Mouse (Mus musculus): ENCODE measurements around the gene Ttc14. TPM values are rescaled to one million over a fixed set of nuclear protein-coding genes. Genes with fewer than 3 reads are reported as not detected.

Ttc14 gene
- total RNA-seq (2014; rRNA removed; ENCODE audit: low replicate concordance) (19.7 and 30.5 TPM in 2 replicates), polyA plus RNA-seq (2015; fragmentation: Nextera tagmentation; extraction: Ambion mirVana) (27.4 and 29.2 TPM in 2 replicates)

GRCm38 (mm10) chr3:33799617-33800512, at the start of gene Ttc14:
TSS of gene Ttc14 (plus strand) at chr3:33799832.
- peak within 1 kb of the TSS; percentile 100 for H3K4me3 ChIP-seq (ENCODE audit: low read depth, low read length)
- no peaks in the 10 kb centered on the region for H3K27me3 ChIP-seq (ENCODE audit: control insufficient read depth, insufficient read depth, low read length)
- DNase-seq (ENCODE audit: low spot score) (peak; percentile 96), ATAC-seq (ENCODE audit: insufficient read depth, low read depth) (peak; percentile 99)
- H3K9ac ChIP-seq (replicated peaks; ENCODE audit: low read depth, low read length) = peak within 1 kb of the TSS; percentile 99
- TF ChIP-seq EP300 (IDR thresholded peaks at IDR 0.05; ENCODE audit: low read depth) (peak; percentile 99), CTCF (IDR thresholded peaks at IDR 0.05; ENCODE audit: low read depth) (peak; percentile 31; the same call in 1 of the 2 replicates)
- H3K4me1 ChIP-seq (ENCODE audit: control insufficient read depth, insufficient read depth) = no peaks in the 10 kb centered on the region; the same call in 1 of the 2 replicates
- peaks cover 12% of the 10 kb centered on the region for H3K36me3 ChIP-seq (replicated peaks; ENCODE audit: control insufficient read depth, insufficient read depth, low read length)
- peak within 1 kb of the TSS; percentile 89 for H3K4me2 ChIP-seq (ENCODE audit: low read depth, low read length)
- no peaks in the 10 kb centered on the region for H3K9me3 ChIP-seq (replicated peaks; ENCODE audit: control insufficient read depth, low read length)
- under 1% methylated on average over 88 of the region's 90 CpGs for WGBS
- H3K27ac ChIP-seq (ENCODE audit: low read depth) = peak within 1 kb of the TSS; percentile 99

- Histone ChIP-seq H3K9me3 (replicated peaks; ENCODE audit: control insufficient read depth, low read length) (no peaks in the 10 kb centered on the region), H3K4me1 (ENCODE audit: control insufficient read depth, insufficient read depth) (no peaks in the 10 kb centered on the region), H3K4me2 (ENCODE audit: low read depth, low read length) (no peak overlapping the region), H3K36me3 (replicated peaks; ENCODE audit: control insufficient read depth, insufficient read depth, low read length) (no peaks in the 10 kb centered on the region), H3K4me3 (ENCODE audit: low read depth, low read length) (no peak overlapping the region), H3K9ac (replicated peaks; ENCODE audit: low read depth, low read length) (no peak overlapping the region), H3K27ac (ENCODE audit: low read depth) (no peak overlapping the region), H3K27me3 (ENCODE audit: control insufficient read depth, insufficient read depth, low read length) (no peaks in the 10 kb centered on the region)
- no peak for ATAC-seq (ENCODE audit: insufficient read depth, low read depth)
- DNase-seq (ENCODE audit: low spot score) = peak; percentile 46
- TF ChIP-seq CTCF (IDR thresholded peaks at IDR 0.05; ENCODE audit: low read depth) (peak; percentile 41), EP300 (IDR thresholded peaks at IDR 0.05; ENCODE audit: low read depth) (no peak)
Measured at GRCm38 (mm10) chr3:33790975-33791374, 8.7 kb upstream of the Ttc14 start.

GRCm38 (mm10) chr3:33800513-33800820, 835 bp downstream of the Ttc14 start:
- H3K4me3 ChIP-seq (ENCODE audit: low read depth, low read length) = peak overlapping the region; percentile 100
- H3K27me3 ChIP-seq (ENCODE audit: control insufficient read depth, insufficient read depth, low read length) = no peaks in the 10 kb centered on the region
- DNase-seq (ENCODE audit: low spot score) = no peak
- peak; percentile 2; the same call in 1 of the 2 replicates for ATAC-seq (ENCODE audit: insufficient read depth, low read depth)
- peak overlapping the region; percentile 99 for H3K27ac ChIP-seq (ENCODE audit: low read depth)
- WGBS = under 1% methylated on average over 16 of the region's 16 CpGs
- peak overlapping the region; percentile 89 for H3K4me2 ChIP-seq (ENCODE audit: low read depth, low read length)
- peak overlapping the region; percentile 99 for H3K9ac ChIP-seq (replicated peaks; ENCODE audit: low read depth, low read length)
- TF ChIP-seq EP300 (IDR thresholded peaks at IDR 0.05; ENCODE audit: low read depth) = no peak
- TF ChIP-seq CTCF (IDR thresholded peaks at IDR 0.05; ENCODE audit: low read depth) = no peak
- H3K4me1 ChIP-seq (ENCODE audit: control insufficient read depth, insufficient read depth) = no peaks in the 10 kb centered on the region; the same call in 1 of the 2 replicates
- H3K36me3 ChIP-seq (replicated peaks; ENCODE audit: control insufficient read depth, insufficient read depth, low read length) = peaks cover 16% of the 10 kb centered on the region
- no peaks in the 10 kb centered on the region for H3K9me3 ChIP-seq (replicated peaks; ENCODE audit: control insufficient read depth, low read length)

GRCm38 (mm10) chr3:33807151-33807550, 7.5 kb downstream of the Ttc14 start:
- no peak overlapping the region for H3K9ac ChIP-seq (replicated peaks; ENCODE audit: low read depth, low read length)
- 94% methylated on average over 1 of the region's 1 CpGs for WGBS
- H3K27me3 ChIP-seq (ENCODE audit: control insufficient read depth, insufficient read depth, low read length) = no peaks in the 10 kb centered on the region

GRCm38 (mm10) chr3:33824135-33824946, 24.7 kb downstream of the Ttc14 start:
- Histone ChIP-seq H3K4me1 (ENCODE audit: control insufficient read depth, insufficient read depth) (no peaks in the 10 kb centered on the region), H3K9ac (replicated peaks; ENCODE audit: low read depth, low read length) (no peak overlapping the region), H3K4me2 (ENCODE audit: low read depth, low read length) (no peak overlapping the region), H3K4me3 (ENCODE audit: low read depth, low read length) (no peak overlapping the region), H3K36me3 (replicated peaks; ENCODE audit: control insufficient read depth, insufficient read depth, low read length) (no peaks in the 10 kb centered on the region), H3K27ac (ENCODE audit: low read depth) (no peak overlapping the region), H3K27me3 (ENCODE audit: control insufficient read depth, insufficient read depth, low read length) (no peaks in the 10 kb centered on the region), H3K9me3 (replicated peaks; ENCODE audit: control insufficient read depth, low read length) (no peaks in the 10 kb centered on the region)
- TF ChIP-seq EP300 (IDR thresholded peaks at IDR 0.05; ENCODE audit: low read depth) (no peak), CTCF (IDR thresholded peaks at IDR 0.05; ENCODE audit: low read depth) (peak; percentile 81)
- DNase-seq (ENCODE audit: low spot score) (peak; percentile 67), ATAC-seq (ENCODE audit: insufficient read depth, low read depth) (no peak)
- whole genome bisulfite sequencing = 40% methylated on average over 9 of the region's 9 CpGs

More at GRCm38 (mm10) chr3:33807151-33807550, 7.5 kb downstream of the Ttc14 start:
- no peaks in the 10 kb centered on the region for H3K4me1 ChIP-seq (ENCODE audit: control insufficient read depth, insufficient read depth)
- H3K27ac ChIP-seq (ENCODE audit: low read depth) = no peak overlapping the region
- H3K4me2 ChIP-seq (ENCODE audit: low read depth, low read length) = no peak overlapping the region
- no peak overlapping the region for H3K4me3 ChIP-seq (ENCODE audit: low read depth, low read length)
- DNase-seq (ENCODE audit: low spot score) (no peak), ATAC-seq (ENCODE audit: insufficient read depth, low read depth) (no peak)
- no peaks in the 10 kb centered on the region for H3K9me3 ChIP-seq (replicated peaks; ENCODE audit: control insufficient read depth, low read length)
- peaks cover 61% of the 10 kb centered on the region for H3K36me3 ChIP-seq (replicated peaks; ENCODE audit: control insufficient read depth, insufficient read depth, low read length)
- TF ChIP-seq EP300 (IDR thresholded peaks at IDR 0.05; ENCODE audit: low read depth) (no peak), CTCF (IDR thresholded peaks at IDR 0.05; ENCODE audit: low read depth) (no peak)

Measured in heart, postnatal 0 days (tissue).